Mouse (Mus musculus) forebrain, postnatal 0 days (tissue): ENCODE measurements around the gene Srr. TPM values are rescaled to one million over a fixed set of nuclear protein-coding genes. Genes with fewer than 3 reads are reported as not detected.
A peak's percentile ranks its signal among the peaks of the same experiment; 100 is the strongest.

ENCODE experiments used
- ATAC-seq: fragments of 200-750 bp; cut with Nextera tagmentation; 2 replicates; pipeline ENCODE4 v1.8.0; 2017; ENCODE audit warnings: mild to moderate bottlenecking, moderate library complexity
- DNase-seq: peaks from one replicate; pipeline ENCODE4 v3.0.0-alpha.2; 2015
- H3K27ac ChIP-seq: fragments of 300-500 bp; sonication (generic); 2 replicates; pipeline ENCODE4 v1.5.1; 2014; ENCODE audit warnings: low read depth, mild to moderate bottlenecking, antibody characterized with exemption, low read length, moderate library complexity, mixed read lengths
- H3K27me3 ChIP-seq: fragments of 300-500 bp; sonication (generic); 2 replicates; pipeline ENCODE4 v1.6.1; 2014; ENCODE audit warnings: mild to moderate bottlenecking, low read length, mixed read lengths; ENCODE audit not compliant: insufficient read depth
- H3K36me3 ChIP-seq: fragments of 300-500 bp; sonication (generic); 2 replicates; pipeline ENCODE4 v1.6.1; 2014; ENCODE audit warnings: mild to moderate bottlenecking, moderate library complexity; ENCODE audit not compliant: insufficient read depth
- H3K4me1 ChIP-seq: fragments of 300-500 bp; sonication (generic); 2 replicates; pipeline ENCODE4 v1.6.1; 2014; ENCODE audit warnings: antibody characterized with exemption; ENCODE audit not compliant: insufficient read depth
- H3K4me2 ChIP-seq: fragments of 300-500 bp; sonication (generic); 2 replicates; pipeline ENCODE4 v1.6.1; 2014; ENCODE audit warnings: low read depth, mild to moderate bottlenecking, moderate library complexity
- H3K4me3 ChIP-seq: fragments of 300-500 bp; sonication (generic); 2 replicates; pipeline ENCODE4 v1.5.1; 2014; ENCODE audit warnings: low read depth, low read length, mixed read lengths
- H3K9ac ChIP-seq: fragments of 300-500 bp; sonication (generic); 2 replicates; pipeline ENCODE4 v1.6.1; 2014; ENCODE audit warnings: mild to moderate bottlenecking
- H3K9me3 ChIP-seq: fragments of 300-500 bp; sonication (generic); 2 replicates; pipeline ENCODE4 v1.6.1; 2016; ENCODE audit warnings: low read length
- CTCF ChIP-seq: sonication (generic); IDR thresholded peaks from 2 replicates; pipeline ENCODE4 v1.5.1; 2016; ENCODE audit warnings: antibody characterized with exemption, control low read depth, low read depth
- WGBS: fragments of 180-500 bp; shearing (Covaris S2); extraction: QIAGEN DNeasy Blood & Tissue Kit; methylation state at CpG from one replicate; pipeline ENCODE4 v1.1.7; 2014; 5-methylcytosine and 5-hydroxymethylcytosine counted together
- polyA plus RNA-seq: library from polyadenylated mRNA; unstranded; fragments of >200 nt; fragmentation: Nextera tagmentation; extraction: Ambion mirVana; gene quantifications from 2 replicates; pipeline ENCODE4 v1.2.1, GENCODE M21; 2015
- total RNA-seq: library from RNA; depleted of rRNA; stranded (reverse); fragments of >200 nt; gene quantifications from 2 replicates; pipeline ENCODE4 v1.2.3, GENCODE M21; 2014; rRNA removed

The Srr gene
- total RNA-seq (40.2 and 46.5 TPM in 2 replicates), polyA plus RNA-seq (40.1 and 45.8 TPM in 2 replicates)

DNA sequence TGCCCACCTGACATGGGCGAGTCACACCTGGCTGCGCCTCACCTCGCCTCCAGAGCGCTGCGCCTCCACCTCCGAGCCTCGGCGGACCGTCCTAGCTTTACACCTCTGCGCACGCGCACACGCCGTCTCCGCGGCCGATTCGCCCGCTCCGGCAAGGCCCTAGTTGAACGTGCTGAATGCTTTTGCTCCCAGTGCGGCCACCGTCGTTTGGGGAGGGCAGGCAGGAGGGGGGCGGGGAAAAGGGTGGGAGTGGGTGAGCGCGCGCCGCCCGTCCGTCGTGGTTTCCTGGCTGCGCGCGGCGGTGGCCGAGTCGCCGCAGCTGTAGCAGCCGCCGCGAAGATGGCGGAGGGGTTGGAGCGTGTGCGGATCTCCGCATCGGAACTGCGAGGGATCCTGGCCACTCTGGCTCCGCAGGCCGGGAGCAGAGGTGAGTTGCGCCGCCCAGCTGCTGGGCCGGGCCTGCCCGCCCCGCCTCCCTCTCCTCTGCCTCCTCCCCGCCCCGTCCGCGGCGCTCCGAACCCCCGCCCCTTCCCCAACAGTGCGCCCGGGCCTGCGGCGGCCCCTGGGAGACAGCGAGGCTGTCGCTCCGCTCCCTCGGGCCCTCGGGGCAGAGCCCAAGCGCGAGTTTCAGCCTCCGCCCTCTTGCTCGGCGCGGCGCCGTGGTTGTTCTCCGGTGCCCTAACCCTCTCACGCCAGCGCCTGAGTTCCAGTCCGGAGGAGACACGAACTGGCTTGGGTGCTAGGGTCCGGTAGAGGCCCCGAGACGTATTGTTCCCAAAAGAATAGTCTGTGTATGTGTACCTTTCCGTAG lies at the start of gene Srr, which contains the start of gene Smg6:
TSS of gene Srr (minus strand) at position 372 of the 811 bp plus-strand sequence.
TSS of gene Smg6 (plus strand) at position 247 of the 811 bp plus-strand sequence.
- Histone ChIP-seq H3K4me3 (peak within 1 kb of the TSS; percentile 61), H3K4me2 (peak within 1 kb of the TSS; percentile 66), H3K27me3 (no peaks in the 10 kb centered on the region), H3K9me3 (no peaks in the 10 kb centered on the region), H3K36me3 (peaks cover 16% of the 10 kb centered on the region), H3K27ac (peak within 1 kb of the TSS; percentile 95), H3K9ac (peak within 1 kb of the TSS; percentile 82), H3K4me1 (peaks cover 16% of the 10 kb centered on the region)
- peak; percentile 98 for DNase-seq
- peak; percentile 96 for ATAC-seq
- under 1% methylated on average over 69 of the region's 88 CpGs for WGBS
- TF ChIP-seq CTCF, result no peak; the same call in 1 of the 2 replicates

DNA sequence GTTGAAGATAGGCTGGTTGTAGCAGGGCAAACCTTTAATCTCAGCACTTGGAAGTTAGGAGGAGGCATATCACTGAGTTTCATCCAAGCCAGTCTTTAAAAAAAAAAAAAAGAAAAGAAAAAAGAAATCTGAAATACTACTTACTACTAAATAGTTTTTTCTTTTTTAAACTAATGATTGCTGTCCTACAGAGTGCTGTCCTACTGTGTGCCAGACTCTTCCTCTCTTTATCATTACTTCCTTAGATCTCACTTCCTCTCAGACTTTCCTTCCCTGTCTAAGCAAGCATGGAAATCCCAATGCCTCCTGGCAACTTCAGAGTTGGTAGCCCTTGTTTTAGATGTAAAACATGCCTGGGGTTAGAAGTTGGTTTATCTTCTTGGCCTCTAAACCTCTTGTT lies 48.9 kb upstream of the Srr start:
- no peak for DNase-seq
- peaks cover 3% of the 10 kb centered on the region; the same call in 1 of the 2 replicates for H3K36me3 ChIP-seq
- H3K27me3 ChIP-seq, result no peaks in the 10 kb centered on the region
- no peak overlapping the region for H3K4me2 ChIP-seq
- ATAC-seq, result no peak
- no peak overlapping the region for H3K9ac ChIP-seq
- H3K9me3 ChIP-seq, result no peaks in the 10 kb centered on the region
- TF ChIP-seq CTCF, result no peak
- no peak overlapping the region for H3K27ac ChIP-seq
- no peaks in the 10 kb centered on the region for H3K4me1 ChIP-seq
- no peak overlapping the region for H3K4me3 ChIP-seq

DNA sequence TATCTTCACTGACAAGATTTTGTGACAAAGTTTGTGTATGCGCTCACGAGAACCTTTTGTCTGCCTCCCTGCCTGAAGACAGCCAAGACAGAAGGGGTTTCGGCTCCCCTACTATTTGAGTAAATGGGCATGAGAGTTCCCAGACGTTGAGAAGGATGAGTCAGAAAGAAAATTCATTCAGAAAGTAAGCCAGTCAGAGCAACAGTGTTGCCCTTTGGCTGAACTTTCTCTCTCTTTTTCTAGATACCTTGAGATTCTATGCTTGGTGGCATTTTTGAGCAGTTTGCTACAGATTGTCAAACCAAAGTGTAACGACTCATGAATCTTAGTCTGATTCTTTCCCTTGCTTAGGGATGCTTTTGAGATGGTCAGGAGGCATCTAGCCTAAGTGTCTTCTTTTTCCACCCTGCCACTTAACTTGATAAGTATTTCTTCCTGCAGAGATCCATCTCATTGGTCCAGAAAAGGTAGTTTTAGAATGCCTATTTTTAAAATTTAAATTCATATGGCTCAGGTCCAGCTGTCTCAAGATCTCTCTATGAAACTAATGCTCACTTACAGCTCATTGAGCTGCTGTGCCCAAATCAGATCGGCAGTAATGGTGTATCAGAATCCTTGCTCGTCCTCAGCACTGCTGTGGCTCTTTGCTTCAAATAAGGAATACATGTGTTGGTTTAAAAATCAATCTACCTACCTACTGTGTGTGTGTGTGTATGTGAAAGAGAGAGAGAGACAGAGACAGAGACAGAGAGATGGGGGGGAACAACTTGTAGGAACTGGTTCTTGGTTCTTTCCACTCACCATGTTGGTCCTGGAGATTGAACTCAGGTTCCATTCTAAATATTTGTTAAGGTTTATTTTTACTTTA lies 47.8 kb upstream of the Srr start:
- Histone ChIP-seq H3K4me1 (no peaks in the 10 kb centered on the region), H3K36me3 (peaks cover 3% of the 10 kb centered on the region; the same call in 1 of the 2 replicates), H3K4me2 (no peak overlapping the region), H3K9me3 (no peaks in the 10 kb centered on the region), H3K9ac (no peak overlapping the region), H3K27me3 (no peaks in the 10 kb centered on the region), H3K4me3 (no peak overlapping the region), H3K27ac (no peak overlapping the region)
- 78% methylated on average over 7 of the region's 7 CpGs for WGBS
- DNase-seq (no peak), ATAC-seq (no peak)
- TF ChIP-seq CTCF, result no peak

DNA sequence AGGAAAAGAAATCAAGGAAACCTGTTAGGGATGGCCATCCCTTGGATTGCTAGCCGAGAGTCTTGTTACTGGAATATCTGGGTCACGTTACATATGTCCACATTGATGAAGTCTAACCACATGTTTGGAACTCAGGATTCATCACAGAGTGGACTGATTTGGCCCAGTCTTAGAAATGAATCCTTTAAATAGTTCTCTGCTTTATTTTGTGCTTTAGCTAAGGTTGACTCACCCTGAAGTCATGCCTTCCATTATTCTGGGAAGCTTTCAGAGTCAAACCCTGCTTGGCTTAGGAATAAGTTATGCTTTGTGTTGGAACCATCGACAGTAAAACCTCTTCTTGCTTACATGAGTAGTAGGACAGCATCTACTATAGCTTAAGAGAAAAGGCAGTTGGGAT lies 39.8 kb upstream of the Srr start:
- H3K27ac ChIP-seq, result no peak overlapping the region
- H3K36me3 ChIP-seq, result no peaks in the 10 kb centered on the region
- H3K4me1 ChIP-seq, result no peaks in the 10 kb centered on the region
- no peak overlapping the region for H3K4me3 ChIP-seq
- no peaks in the 10 kb centered on the region for H3K9me3 ChIP-seq
- TF ChIP-seq CTCF, result no peak
- no peaks in the 10 kb centered on the region for H3K27me3 ChIP-seq
- ATAC-seq, result no peak
- WGBS, result 95% methylated on average over 3 of the region's 3 CpGs
- no peak for DNase-seq
- no peak overlapping the region for H3K9ac ChIP-seq
- H3K4me2 ChIP-seq, result no peak overlapping the region

DNA sequence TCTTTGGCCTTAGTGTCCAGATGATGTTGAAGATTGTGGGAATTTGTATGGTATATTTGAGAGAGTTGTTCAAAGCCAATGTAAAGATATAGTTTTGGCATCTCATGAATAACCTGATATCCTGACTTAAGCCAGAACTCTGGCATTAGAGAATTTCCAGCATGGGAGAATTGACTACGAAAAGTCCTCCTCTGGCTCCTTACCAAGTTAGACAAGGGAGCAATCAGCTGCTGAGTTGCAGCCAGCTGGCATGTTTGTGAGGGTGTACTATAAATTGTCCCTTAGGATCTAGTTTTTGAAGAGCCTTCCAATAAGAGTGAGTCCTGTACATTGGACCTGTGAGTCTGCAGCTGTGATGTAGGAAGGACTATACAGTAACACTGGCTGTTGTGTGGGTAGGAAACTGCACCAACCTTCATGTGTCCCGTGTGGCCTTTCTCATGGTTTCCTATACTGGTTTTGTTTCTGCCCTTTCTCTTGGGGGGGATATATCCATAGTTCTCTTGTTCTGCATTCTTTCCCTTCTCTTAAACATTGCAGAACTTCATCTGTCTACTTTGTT lies 37.2 kb upstream of the Srr start:
- DNase-seq, result no peak
- TF ChIP-seq CTCF, result no peak
- WGBS, result 54% methylated on average over 2 of the region's 2 CpGs

DNA sequence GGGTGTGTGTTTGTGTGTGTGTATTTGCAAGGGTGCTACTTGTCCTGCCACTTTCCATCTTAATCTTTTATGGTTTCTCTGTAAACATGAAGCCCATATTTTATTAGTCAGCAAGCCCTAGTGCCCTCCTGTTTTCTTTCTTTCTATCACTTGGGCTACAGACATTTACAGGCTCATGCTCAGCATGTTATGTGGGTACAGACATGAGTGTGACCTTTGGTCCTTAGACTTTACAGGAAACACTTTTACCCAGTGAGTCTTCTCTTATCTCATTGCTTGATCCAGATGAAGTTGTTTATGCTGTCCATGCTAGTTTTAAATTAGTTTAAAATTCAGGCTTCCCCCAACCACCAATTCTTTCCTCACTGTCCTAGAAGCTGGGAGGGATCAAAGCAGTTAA lies 36.2 kb upstream of the Srr start:
- H3K4me3 ChIP-seq, result no peak overlapping the region
- no peaks in the 10 kb centered on the region for H3K27me3 ChIP-seq
- TF ChIP-seq CTCF, result no peak
- no peaks in the 10 kb centered on the region for H3K4me1 ChIP-seq
- H3K36me3 ChIP-seq, result no peaks in the 10 kb centered on the region
- DNase-seq (no peak), ATAC-seq (no peak)
- H3K27ac ChIP-seq, result no peak overlapping the region
- no peak overlapping the region for H3K9ac ChIP-seq
- no peak overlapping the region for H3K4me2 ChIP-seq
- no peaks in the 10 kb centered on the region for H3K9me3 ChIP-seq

More for the DNA sequence above, 37.2 kb upstream of the Srr start:
- no peak for ATAC-seq
- H3K9me3 ChIP-seq, result no peaks in the 10 kb centered on the region
- H3K9ac ChIP-seq, result no peak overlapping the region
- H3K27me3 ChIP-seq, result no peaks in the 10 kb centered on the region
- no peak overlapping the region for H3K4me2 ChIP-seq
- no peak overlapping the region for H3K27ac ChIP-seq
- H3K4me3 ChIP-seq, result no peak overlapping the region
- H3K36me3 ChIP-seq, result no peaks in the 10 kb centered on the region
- H3K4me1 ChIP-seq, result no peaks in the 10 kb centered on the region
